9 mouse cellular contexts compared by ENCODE assay signal in the genomic region with DNA sequence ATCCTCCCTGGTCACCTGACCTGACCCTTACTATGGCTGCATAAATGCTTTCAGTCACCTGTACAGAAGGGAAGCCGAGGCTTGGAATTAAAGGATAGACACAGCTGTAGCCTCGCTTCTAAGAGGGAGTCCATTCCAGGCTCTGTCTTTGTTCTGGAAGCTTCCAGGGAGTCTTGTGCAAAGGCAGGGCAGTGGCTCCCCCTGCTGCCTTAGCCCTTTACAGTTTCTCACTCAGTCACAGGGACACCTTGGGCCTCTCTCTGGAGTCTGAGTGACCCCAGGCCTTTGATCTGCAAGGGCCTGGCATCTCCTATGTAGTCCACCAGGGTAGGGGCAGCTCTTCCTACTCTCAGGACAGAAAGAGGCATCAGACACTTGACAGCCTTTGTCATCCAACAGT. TPM values are rescaled to one million over a fixed set of nuclear protein-coding genes. Genes with fewer than 3 reads are reported as not detected.
DNase-seq lines count a peak whose midpoint lies in the region; ATAC-seq and TF ChIP-seq lines count a peak whose summit lies in the region.
"Had no signal": no experiment of that assay in that cellular context is flagged by ENCODE, and none has a peak within 500 bp of the region (broad histone marks: within the 10 kb centered on the region; RNA-seq: fewer than 3 reads in every experiment).

No protein-coding gene starts in this region.

- H3K4me1 ChIP-seq in bone marrow, adult 2 months (ENCODE audit: control insufficient read depth, insufficient read depth, low read length), result no peaks in the 10 kb centered on the region
- no peaks in the 10 kb centered on the region for H3K4me1 ChIP-seq in lung, adult 2 months (ENCODE audit: control insufficient read depth, insufficient read depth, low read length)
- H3K4me1 ChIP-seq in forebrain, embryonic 11.5 days (replicated peaks; ENCODE audit: control insufficient read depth, insufficient read depth, low read length), result peaks cover 7% of the 10 kb centered on the region

- peak; percentile 54 to 63 for DNase-seq in left cerebral cortex, postnatal 14 days (ENCODE audit: low spot score in 2 of 2)
- no peak for DNase-seq in left cerebral cortex, postnatal 36 days (ENCODE audit: low spot score in 2 of 2)
- peak; percentile 56 to 66 for DNase-seq in gastrocnemius, postnatal 4 days (ENCODE audit: low spot score in 2 of 2)
- peak; percentile 36 for DNase-seq in lung, adult 2 months
- DNase-seq in forebrain, embryonic 11.5 days (ENCODE audit: low spot score), result no peak
- no peak for DNase-seq in embryo, embryonic 9.5 days (ENCODE audit: extremely low spot score)

- 53% methylated on average over 2 of the region's 2 CpGs for WGBS in bone marrow, adult 2 months
- 44% methylated on average over 2 of the region's 2 CpGs for WGBS in lung, adult 2 months
- 66% methylated on average over 2 of the region's 2 CpGs for WGBS in forebrain, embryonic 11.5 days

- no peak overlapping the region for H3K9ac ChIP-seq in forebrain, embryonic 11.5 days (ENCODE audit: low read length)
- H3K9ac ChIP-seq: heart, embryonic 13.5 days had no signal

- TF ChIP-seq CTCF in bone marrow, adult 2 months (IDR thresholded peaks at IDR 0.05; ENCODE audit: control insufficient read depth, insufficient read depth, low read length), result peak; percentile 25; the same call in 1 of the 2 replicates
- peak; percentile 68 for TF ChIP-seq CTCF in lung, adult 2 months (IDR thresholded peaks at IDR 0.05; ENCODE audit: insufficient read depth, low read length)

- H3K4me2 ChIP-seq in forebrain, embryonic 11.5 days (ENCODE audit: low read depth, low read length, severe bottlenecking), result no peak overlapping the region
- H3K4me2 ChIP-seq: heart, embryonic 13.5 days had no signal

- peaks cover 30% of the 10 kb centered on the region for H3K27me3 ChIP-seq in forebrain, embryonic 11.5 days (ENCODE audit: control insufficient read depth, insufficient read depth, low read length)

- no peak overlapping the region for H3K27ac ChIP-seq in bone marrow, adult 2 months (ENCODE audit: control insufficient read depth, insufficient read depth, low read depth, low read length, poor library complexity)
- no peak overlapping the region for H3K27ac ChIP-seq in forebrain, embryonic 11.5 days (ENCODE audit: low read depth, low read length)
- H3K27ac ChIP-seq: heart, embryonic 13.5 days had no signal

- no peak for TF ChIP-seq POLR2A in bone marrow, adult 2 months (IDR thresholded peaks at IDR 0.05; ENCODE audit: borderline replicate concordance, control insufficient read depth, low read depth, low read length)
- no peak for TF ChIP-seq POLR2A in lung, adult 2 months (IDR thresholded peaks at IDR 0.05; ENCODE audit: borderline replicate concordance, extremely low read depth, low read depth, low read length)

- H3K4me3 ChIP-seq in bone marrow, adult 2 months (replicated peaks; ENCODE audit: control insufficient read depth, low read depth, low read length), result no peak overlapping the region
- no peak overlapping the region for H3K4me3 ChIP-seq in lung, adult 2 months (replicated peaks; ENCODE audit: extremely low read depth, low read depth, low read length)
- H3K4me3 ChIP-seq in forebrain, embryonic 11.5 days (ENCODE audit: low read depth, low read length), result no peak overlapping the region
- H3K4me3 ChIP-seq: heart, embryonic 13.5 days; megakaryocyte, embryonic 14.5 days had no signal

- no peaks in the 10 kb centered on the region for H3K36me3 ChIP-seq in forebrain, embryonic 11.5 days (ENCODE audit: control insufficient read depth, insufficient read depth, low read length)
- H3K36me3 ChIP-seq: heart, embryonic 13.5 days had no signal

- intact Hi-C loops in left cerebral cortex, postnatal 14 days (cut with DNase I), result loop anchor here (1.0 kb wide), 1 partner anchor 85 kb away; no protein-coding TSS in a partner anchor
- intact Hi-C loops in left cerebral cortex, postnatal 36 days (cut with DNase I), result loop anchor here (5.0 kb wide), 1 partner anchor 84 kb away; no protein-coding TSS in a partner anchor

- H3K9me3 ChIP-seq in forebrain, embryonic 11.5 days (ENCODE audit: control insufficient read depth, low read length), result no peaks in the 10 kb centered on the region
- H3K9me3 ChIP-seq: heart, embryonic 13.5 days; megakaryocyte, embryonic 14.5 days had no signal

- no peak for ATAC-seq in forebrain, embryonic 11.5 days (replicated peaks; ENCODE audit: low FRiP score)

RNA-seq across cellular contexts. Expression of gene Htra3, which starts 1.4 kb away (rescaled TPM):
- total RNA-seq in left cerebral cortex, postnatal 14 days (2021), result 10 to 100 TPM; 13.0 to 13.6 TPM
- 1 to 10 TPM; 7.7 to 9.6 TPM for total RNA-seq in left cerebral cortex, postnatal 36 days (2021)
- 1.8 TPM in 1 of 2 replicates, not detected in the other for polyA plus RNA-seq in bone marrow, adult 2 months (2011; ENCODE audit: insufficient read depth, insufficient read length, low replicate concordance, missing spikeins)
- total RNA-seq in gastrocnemius, postnatal 4 days (2021), result 100 to 1,000 TPM in 1 of 2 experiments, 10 to 100 TPM in 1; 97.0 to 102 TPM
- polyA plus RNA-seq in lung, adult 2 months (2012; rRNA removed), result 59.4 and 80.1 TPM in 2 replicates
- 5.7 and 6.3 TPM in 2 replicates for polyA plus RNA-seq in forebrain, embryonic 11.5 days (2014; fragmentation: Nextera tagmentation; extraction: Ambion mirVana)

RNA-seq across cellular contexts. Expression of gene Sh3tc1, which starts 58.8 kb away (rescaled TPM):
- total RNA-seq in left cerebral cortex, postnatal 14 days (2021), result 1 to 10 TPM; 2.7 to 3.3 TPM
- 1 to 10 TPM; 3.0 to 3.3 TPM for total RNA-seq in left cerebral cortex, postnatal 36 days (2021)
- polyA plus RNA-seq in bone marrow, adult 2 months (2011; ENCODE audit: insufficient read depth, insufficient read length, low replicate concordance, missing spikeins), result 7.9 and 18.9 TPM in 2 replicates
- 1 to 10 TPM; 6.8 to 7.9 TPM for total RNA-seq in gastrocnemius, postnatal 4 days (2021)
- polyA plus RNA-seq in lung, adult 2 months (2012; rRNA removed), result 38.3 and 39.4 TPM in 2 replicates
- 3.4 TPM in 2 replicates for polyA plus RNA-seq in forebrain, embryonic 11.5 days (2014; fragmentation: Nextera tagmentation; extraction: Ambion mirVana)

Comparison
In these comparisons a context has a peak if more than half of its experiments do, and no peak if none do; other contexts are left out.
1. DNase-seq: peak in left cerebral cortex, postnatal 14 days (2 of 2), gastrocnemius, postnatal 4 days (2 of 2) and lung, adult 2 months (single experiment); none in left cerebral cortex, postnatal 36 days (0 of 2), forebrain, embryonic 11.5 days (single experiment) and embryo, embryonic 9.5 days (single experiment).
2. RNA of gene Htra3, which starts 1.4 kb away (total RNA-seq): 97.0 to 102 TPM in gastrocnemius, postnatal 4 days; 13.0 to 13.6 TPM in left cerebral cortex, postnatal 14 days and 7.7 to 9.6 TPM in left cerebral cortex, postnatal 36 days; every median in the first group is over 4 times any median in the second.